Mouse (Mus musculus) G1E (cell line): ENCODE measurements around the gene Cpt1c.

Experiments
- CTCF ChIP-seq: IDR thresholded peaks from 2 replicates; pipeline ENCODE4 v1.5.1; 2012; ENCODE audit warnings: low read depth, low read length, inconsistent platforms, mixed read lengths
- GATA1 ChIP-seq: IDR thresholded peaks from 2 replicates; pipeline ENCODE4 v1.6.1; 2012; ENCODE audit warnings: borderline replicate concordance, low read length, inconsistent platforms, mixed read lengths
- GATA2 ChIP-seq: IDR thresholded peaks from 2 replicates; pipeline ENCODE4 v1.6.1; 2012; ENCODE audit warnings: low read depth, low read length, inconsistent platforms, borderline replicate concordance
- TAL1 ChIP-seq: conservative IDR thresholded peaks from 2 replicates; pipeline ENCODE4 v1.6.1; 2012; ENCODE audit warnings: low read depth, low read length, inconsistent platforms, mixed read lengths

GRCm38 (mm10) chr7:44953561-44953960 is 21.1 kb downstream of the Cpt1c start:
- TF ChIP-seq TAL1 = no peak
- no peak for TF ChIP-seq CTCF
- TF ChIP-seq GATA1 = no peak
- no peak for TF ChIP-seq GATA2
